Mouse (Mus musculus): ENCODE data around the gene Mrpl22. TPM values are rescaled to one million over a fixed set of nuclear protein-coding genes. Genes with fewer than 3 reads are reported as not detected.

The Mrpl22 gene
- polyA plus RNA-seq (2015; fragmentation: Nextera tagmentation; extraction: Ambion mirVana), result 99.2 and 107 TPM in 2 replicates

DNA sequence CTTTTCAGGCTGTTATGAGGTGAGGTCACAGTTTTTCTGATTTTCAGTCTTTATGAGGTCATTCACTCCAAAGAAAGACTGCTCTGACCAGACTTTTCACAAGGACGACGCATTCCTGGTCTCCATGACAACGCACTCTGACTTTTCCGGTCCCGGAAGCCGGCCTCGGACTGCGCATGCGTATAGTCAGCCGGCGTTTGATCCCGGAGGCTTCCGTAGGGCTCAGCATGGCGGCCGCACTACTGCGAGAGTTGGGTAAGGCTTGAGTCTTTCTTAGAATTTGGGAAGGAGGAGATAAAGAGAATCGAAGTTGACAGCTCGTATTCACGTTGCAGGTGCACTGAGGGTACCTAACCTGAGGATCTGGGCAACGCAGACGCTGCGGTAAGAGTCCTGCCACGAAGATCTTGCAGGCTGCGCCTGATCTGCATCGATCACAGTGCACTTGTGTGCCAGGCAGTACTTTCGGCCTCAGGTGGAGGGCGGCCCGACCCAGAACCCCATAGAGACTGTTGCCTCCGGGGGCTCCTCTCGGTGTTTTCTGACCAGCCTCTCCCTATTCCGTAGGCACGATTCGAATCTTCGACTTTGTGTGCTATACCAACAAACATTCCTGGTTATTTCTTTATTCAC, at the start of gene Mrpl22:
Gene Mrpl22, plus strand, starts transcription at position 203 of the 633 bp plus-strand sequence.
- Histone ChIP-seq H3K27me3 (replicated peaks) (no peaks in the 10 kb centered on the region), H3K9ac (replicated peaks) (peak within 1 kb of the TSS; percentile 53), H3K9me3 (replicated peaks) (no peaks in the 10 kb centered on the region), H3K4me2 (peak within 1 kb of the TSS; percentile 73), H3K4me3 (replicated peaks) (peak within 1 kb of the TSS; percentile 65), H3K27ac (replicated peaks) (peak within 1 kb of the TSS; percentile 69), H3K4me1 (peaks cover 27% of the 10 kb centered on the region), H3K36me3 (peaks cover 37% of the 10 kb centered on the region)
- under 1% methylated on average over 34 of the region's 34 CpGs for WGBS
- ATAC-seq (ENCODE audit: low FRiP score), result peak; percentile 60; the same call in 1 of the 2 replicates

DNA sequence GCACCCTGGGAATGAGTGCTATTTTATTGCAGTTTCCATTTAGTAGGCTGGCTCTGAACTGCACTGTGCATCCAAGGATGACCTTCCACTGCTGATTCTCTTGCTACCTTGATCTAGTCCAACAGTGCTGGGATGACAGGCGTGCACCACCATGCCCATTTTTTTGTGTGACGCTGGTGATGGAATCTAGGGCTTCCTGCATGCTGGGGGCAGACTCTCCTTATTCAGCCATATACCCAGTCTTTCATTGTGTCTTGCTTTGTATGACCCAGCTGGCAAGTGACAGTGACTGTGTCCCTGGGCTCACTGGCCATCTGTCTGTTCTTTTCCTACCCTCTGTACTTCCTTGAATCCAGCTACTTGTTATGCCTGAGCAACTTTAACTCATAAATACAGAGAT, 47.8 kb upstream of the Mrpl22 start:
- Histone ChIP-seq H3K36me3 (peaks cover 77% of the 10 kb centered on the region), H3K9me3 (replicated peaks) (no peaks in the 10 kb centered on the region), H3K27ac (replicated peaks) (no peak overlapping the region), H3K4me2 (no peak overlapping the region), H3K27me3 (replicated peaks) (no peaks in the 10 kb centered on the region), H3K4me1 (peaks cover 6% of the 10 kb centered on the region; the same call in 1 of the 2 replicates), H3K4me3 (replicated peaks) (no peak overlapping the region), H3K9ac (replicated peaks) (no peak overlapping the region)
- ATAC-seq (ENCODE audit: low FRiP score), result no peak
- 82% methylated on average over 2 of the region's 2 CpGs for WGBS

DNA sequence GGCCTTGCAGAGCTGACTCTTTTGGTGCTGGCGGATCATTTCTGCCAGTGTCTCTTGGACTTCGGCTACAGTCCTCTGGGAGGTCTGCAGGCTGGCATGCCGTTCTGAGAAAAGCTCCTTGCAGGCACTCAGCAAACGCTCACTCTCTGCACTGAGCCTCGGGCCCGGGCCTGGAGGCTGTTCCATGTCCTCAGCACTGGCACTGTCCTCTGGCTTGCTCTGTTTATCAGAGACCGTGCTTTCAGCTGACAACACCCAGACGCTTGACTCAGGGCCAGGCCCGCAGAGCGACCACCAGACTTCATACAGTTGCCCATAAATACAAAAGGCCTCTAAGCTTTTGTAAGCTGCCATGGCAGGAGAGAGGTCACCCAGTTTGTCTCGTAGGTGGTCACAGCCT, 46.4 kb upstream of the Mrpl22 start:
- Histone ChIP-seq H3K4me2 (no peak overlapping the region), H3K4me1 (peaks cover 6% of the 10 kb centered on the region; the same call in 1 of the 2 replicates), H3K27me3 (replicated peaks) (no peaks in the 10 kb centered on the region), H3K36me3 (peaks cover 80% of the 10 kb centered on the region), H3K9me3 (replicated peaks) (no peaks in the 10 kb centered on the region), H3K4me3 (replicated peaks) (no peak overlapping the region), H3K27ac (replicated peaks) (no peak overlapping the region), H3K9ac (replicated peaks) (no peak overlapping the region)
- no peak for ATAC-seq (ENCODE audit: low FRiP score)
- WGBS, result 79% methylated on average over 11 of the region's 11 CpGs

DNA sequence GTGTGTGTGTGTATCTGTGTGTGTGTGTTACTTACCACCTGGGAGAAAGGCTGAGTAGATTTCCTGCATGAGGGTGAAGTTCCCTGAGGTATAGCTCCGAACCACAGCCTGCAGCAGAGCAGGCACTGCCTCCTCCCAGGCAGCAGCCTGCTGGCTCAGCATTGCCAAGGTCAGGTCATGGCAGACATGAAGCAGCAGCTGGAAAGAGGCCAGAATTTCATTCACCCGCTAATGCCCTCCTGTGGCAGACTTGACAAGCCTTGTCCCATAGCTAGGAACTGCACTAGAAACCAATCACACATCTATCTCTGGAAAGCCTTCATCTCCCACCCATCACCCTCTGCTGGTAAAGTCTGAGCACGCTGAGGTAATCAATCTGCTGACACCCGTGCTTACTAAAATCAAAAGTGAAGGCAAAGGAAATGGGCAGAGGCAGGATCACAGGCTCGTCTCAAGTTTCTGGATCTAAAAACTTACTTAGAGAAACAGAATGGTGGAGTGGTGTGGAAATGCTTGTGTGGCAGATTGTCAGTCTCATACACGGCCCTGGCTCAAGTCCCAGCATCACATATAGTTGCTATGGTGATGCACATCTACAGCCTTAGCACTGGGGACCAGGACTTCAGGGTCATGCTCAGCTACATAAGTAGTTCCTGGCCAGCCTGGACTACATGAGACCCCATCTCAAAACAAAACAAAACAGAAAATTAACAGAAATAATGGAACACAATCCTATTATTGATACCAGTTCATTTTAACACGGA, 44.9 kb upstream of the Mrpl22 start:
- Histone ChIP-seq H3K9me3 (replicated peaks) (no peaks in the 10 kb centered on the region), H3K4me3 (replicated peaks) (no peak overlapping the region), H3K4me1 (peaks cover 6% of the 10 kb centered on the region; the same call in 1 of the 2 replicates), H3K9ac (replicated peaks) (no peak overlapping the region), H3K27ac (replicated peaks) (no peak overlapping the region), H3K36me3 (peaks cover 79% of the 10 kb centered on the region), H3K27me3 (replicated peaks) (no peaks in the 10 kb centered on the region), H3K4me2 (no peak overlapping the region)
- 65% methylated on average over 7 of the region's 7 CpGs for WGBS
- peak; percentile 41; the same call in 1 of the 2 replicates for ATAC-seq (ENCODE audit: low FRiP score)

DNA sequence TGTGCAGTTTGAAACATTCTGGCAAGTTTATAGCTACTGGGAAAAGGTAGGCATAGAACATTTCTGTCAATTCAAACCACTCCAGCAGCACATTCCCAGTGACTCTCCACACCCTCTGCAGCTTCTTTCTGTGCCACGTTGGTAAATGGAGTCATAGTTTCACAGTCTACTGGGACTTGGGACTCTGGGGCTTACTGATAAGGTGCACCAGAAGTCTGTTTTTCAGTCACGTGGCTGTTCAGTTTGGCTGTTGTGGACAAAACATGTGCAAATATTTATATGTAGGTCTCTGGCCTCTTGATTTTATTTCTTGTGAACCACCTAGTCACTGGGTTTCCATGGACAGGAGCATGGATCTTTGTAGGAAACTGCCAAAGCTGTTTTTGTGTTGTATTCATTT, 43.9 kb upstream of the Mrpl22 start:
- no peak overlapping the region for H3K4me3 ChIP-seq (replicated peaks)
- 88% methylated on average over 2 of the region's 2 CpGs for WGBS
- no peaks in the 10 kb centered on the region for H3K9me3 ChIP-seq (replicated peaks)
- H3K9ac ChIP-seq (replicated peaks), result no peak overlapping the region
- H3K27ac ChIP-seq (replicated peaks), result no peak overlapping the region
- H3K4me2 ChIP-seq, result no peak overlapping the region
- H3K36me3 ChIP-seq, result peaks cover 82% of the 10 kb centered on the region
- H3K27me3 ChIP-seq (replicated peaks), result no peaks in the 10 kb centered on the region
- peaks cover 6% of the 10 kb centered on the region; the same call in 1 of the 2 replicates for H3K4me1 ChIP-seq
- ATAC-seq (ENCODE audit: low FRiP score), result no peak

DNA sequence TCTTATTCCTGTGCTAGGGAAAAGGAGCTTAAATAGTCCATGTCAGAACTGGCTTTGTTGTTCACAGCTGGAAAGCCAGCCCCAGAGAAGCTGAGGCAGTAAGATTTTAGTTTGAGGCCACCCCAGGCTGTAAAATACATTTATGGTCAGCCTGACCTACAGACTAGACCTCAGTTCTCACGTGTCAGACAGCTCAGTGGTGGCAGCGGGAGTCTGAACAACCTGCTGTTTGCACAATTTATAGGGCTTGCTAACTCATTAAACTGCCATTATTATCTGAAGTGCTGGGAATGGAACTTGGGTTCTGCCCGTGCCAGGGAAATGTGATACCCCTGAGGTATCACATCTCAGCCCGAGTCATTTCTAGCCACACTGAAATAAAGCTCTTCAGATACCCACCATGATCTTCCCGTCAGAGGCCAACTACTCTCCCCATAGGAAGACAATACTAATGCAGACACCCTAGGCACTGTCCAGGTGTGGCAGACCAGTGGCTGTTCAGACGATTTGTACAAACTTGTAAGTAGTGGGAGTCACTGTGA, 42.1 kb upstream of the Mrpl22 start:
- H3K27me3 ChIP-seq (replicated peaks), result no peaks in the 10 kb centered on the region
- H3K27ac ChIP-seq (replicated peaks), result no peak overlapping the region
- no peak overlapping the region for H3K4me2 ChIP-seq
- no peaks in the 10 kb centered on the region for H3K9me3 ChIP-seq (replicated peaks)
- no peak overlapping the region for H3K4me3 ChIP-seq (replicated peaks)
- H3K4me1 ChIP-seq, result peaks cover 6% of the 10 kb centered on the region; the same call in 1 of the 2 replicates
- 30% methylated on average over 6 of the region's 6 CpGs for WGBS
- no peak overlapping the region for H3K9ac ChIP-seq (replicated peaks)
- no peak for ATAC-seq (ENCODE audit: low FRiP score)
- H3K36me3 ChIP-seq, result peaks cover 93% of the 10 kb centered on the region

DNA sequence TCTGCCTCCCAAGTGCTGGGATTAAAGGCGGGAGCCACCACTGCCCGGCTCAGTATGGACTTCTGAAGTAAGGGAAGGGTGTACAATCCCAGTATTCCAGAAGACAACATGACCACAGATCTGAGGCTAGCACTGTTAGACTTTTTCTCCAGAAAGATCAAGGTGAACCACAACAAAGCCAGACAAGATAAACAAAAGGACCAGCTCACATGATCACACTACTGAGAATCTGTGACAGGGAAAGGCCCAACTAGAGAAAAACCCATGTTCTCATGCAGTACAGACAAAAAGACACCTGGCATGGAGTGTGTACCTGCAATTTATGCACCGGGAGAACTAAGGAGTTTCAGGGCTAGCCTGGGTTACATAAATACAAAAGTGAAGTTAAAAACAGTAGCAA, 39.4 kb upstream of the Mrpl22 start:
- Histone ChIP-seq H3K9me3 (replicated peaks) (no peaks in the 10 kb centered on the region), H3K27me3 (replicated peaks) (no peaks in the 10 kb centered on the region), H3K9ac (replicated peaks) (no peak overlapping the region), H3K4me2 (no peak overlapping the region), H3K4me3 (replicated peaks) (no peak overlapping the region), H3K36me3 (peaks cover 97% of the 10 kb centered on the region), H3K27ac (replicated peaks) (no peak overlapping the region), H3K4me1 (no peaks in the 10 kb centered on the region)
- WGBS, result 95% methylated on average over 3 of the region's 3 CpGs
- no peak for ATAC-seq (ENCODE audit: low FRiP score)

DNA sequence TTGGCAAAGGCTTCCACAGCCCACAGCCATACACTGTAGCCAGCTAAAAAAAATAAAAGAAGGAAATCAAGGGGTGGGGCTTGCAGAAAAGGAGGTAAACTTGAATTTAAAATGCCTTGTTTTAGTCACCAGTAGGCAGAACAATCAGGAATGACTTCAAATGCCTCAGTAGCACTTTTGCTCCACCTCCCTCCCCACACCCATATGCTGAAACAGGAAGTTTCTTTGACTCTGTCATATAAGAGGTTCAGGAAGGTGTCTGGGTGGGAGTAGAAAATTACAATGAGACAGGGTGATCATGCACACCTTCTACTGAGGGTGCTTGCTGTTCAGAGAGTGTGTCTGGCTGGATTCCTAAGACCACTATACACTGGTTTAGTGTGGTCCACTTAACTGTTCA, 36.6 kb upstream of the Mrpl22 start:
- no peak overlapping the region for H3K4me3 ChIP-seq (replicated peaks)
- H3K9me3 ChIP-seq (replicated peaks), result no peaks in the 10 kb centered on the region
- H3K36me3 ChIP-seq, result peaks cover 97% of the 10 kb centered on the region
- no peak overlapping the region for H3K4me2 ChIP-seq
- H3K4me1 ChIP-seq, result no peaks in the 10 kb centered on the region
- H3K27me3 ChIP-seq (replicated peaks), result no peaks in the 10 kb centered on the region
- no peak overlapping the region for H3K9ac ChIP-seq (replicated peaks)
- ATAC-seq (ENCODE audit: low FRiP score), result no peak
- H3K27ac ChIP-seq (replicated peaks), result no peak overlapping the region

DNA sequence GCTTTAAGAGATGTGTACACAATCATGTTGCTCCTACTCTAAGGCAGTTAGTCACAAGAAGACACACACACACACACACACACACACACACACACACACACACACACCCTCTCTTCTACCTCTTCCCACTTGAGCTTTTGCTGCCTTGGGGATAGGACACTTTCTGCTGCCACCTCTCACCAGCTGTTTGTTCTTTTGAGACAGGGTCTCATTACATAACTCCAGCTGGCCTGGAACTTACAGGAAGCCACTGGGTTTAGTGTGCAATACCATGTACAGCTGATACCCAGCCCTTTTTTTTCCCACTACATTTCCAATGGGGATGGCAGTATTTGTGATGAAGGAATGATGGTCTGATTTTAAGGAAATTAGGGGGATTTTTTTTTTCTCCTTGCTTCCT, 36.2 kb upstream of the Mrpl22 start:
- peaks cover 95% of the 10 kb centered on the region for H3K36me3 ChIP-seq
- no peak overlapping the region for H3K9ac ChIP-seq (replicated peaks)
- no peaks in the 10 kb centered on the region for H3K4me1 ChIP-seq
- no peaks in the 10 kb centered on the region for H3K27me3 ChIP-seq (replicated peaks)
- no peaks in the 10 kb centered on the region for H3K9me3 ChIP-seq (replicated peaks)
- H3K4me2 ChIP-seq, result no peak overlapping the region
- H3K27ac ChIP-seq (replicated peaks), result no peak overlapping the region
- ATAC-seq (ENCODE audit: low FRiP score), result no peak
- no peak overlapping the region for H3K4me3 ChIP-seq (replicated peaks)

DNA sequence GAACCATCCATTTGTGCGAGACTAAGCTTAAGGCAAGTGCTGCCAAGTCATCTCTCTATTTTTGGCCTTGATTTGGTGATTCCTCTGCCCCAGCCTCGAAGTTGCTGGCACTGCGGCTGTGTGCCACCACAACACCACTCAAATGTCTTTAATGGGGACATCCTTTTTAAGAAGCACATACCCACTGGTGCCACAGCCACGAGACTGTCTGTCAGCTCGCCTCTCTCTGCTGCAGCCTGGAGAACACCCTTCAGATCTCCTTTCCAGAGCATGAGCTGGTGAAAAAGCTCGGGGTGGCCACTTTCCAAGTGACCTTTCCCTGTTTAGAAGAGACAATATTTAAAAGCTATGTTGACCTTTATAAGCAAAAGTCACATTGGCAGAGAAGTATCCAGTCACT, 34.8 kb upstream of the Mrpl22 start:
- Histone ChIP-seq H3K4me1 (no peaks in the 10 kb centered on the region), H3K9ac (replicated peaks) (no peak overlapping the region), H3K4me2 (no peak overlapping the region), H3K36me3 (peaks cover 97% of the 10 kb centered on the region), H3K4me3 (replicated peaks) (no peak overlapping the region), H3K9me3 (replicated peaks) (no peaks in the 10 kb centered on the region), H3K27ac (replicated peaks) (no peak overlapping the region), H3K27me3 (replicated peaks) (no peaks in the 10 kb centered on the region)
- WGBS, result 90% methylated on average over 6 of the region's 6 CpGs
- no peak for ATAC-seq (ENCODE audit: low FRiP score)

DNA sequence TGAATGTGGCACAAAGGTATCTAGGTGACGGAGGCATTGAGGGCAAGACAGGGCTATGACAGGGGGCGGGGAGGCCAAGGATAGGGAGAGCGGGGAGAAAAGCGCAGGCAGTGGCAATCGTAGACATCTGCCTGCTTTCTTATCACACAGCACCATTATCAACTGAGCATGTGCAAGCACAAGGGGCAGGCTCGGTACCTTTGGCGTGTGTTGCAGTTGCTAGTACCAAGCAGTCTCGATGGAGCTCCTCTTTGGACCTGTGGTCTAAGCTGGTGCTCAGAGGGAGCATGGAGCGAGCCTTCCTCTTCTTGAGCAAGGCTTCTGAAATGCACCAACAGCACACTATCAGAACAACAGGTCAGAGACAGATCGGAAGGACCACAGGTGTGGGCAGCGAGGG, 32.6 kb upstream of the Mrpl22 start:
- H3K4me3 ChIP-seq (replicated peaks), result no peak overlapping the region
- H3K36me3 ChIP-seq, result peaks cover 93% of the 10 kb centered on the region
- no peak overlapping the region for H3K27ac ChIP-seq (replicated peaks)
- WGBS, result 71% methylated on average over 11 of the region's 11 CpGs
- no peaks in the 10 kb centered on the region for H3K9me3 ChIP-seq (replicated peaks)
- no peaks in the 10 kb centered on the region for H3K4me1 ChIP-seq
- no peak for ATAC-seq (ENCODE audit: low FRiP score)
- no peak overlapping the region for H3K9ac ChIP-seq (replicated peaks)
- no peak overlapping the region for H3K4me2 ChIP-seq
- no peaks in the 10 kb centered on the region for H3K27me3 ChIP-seq (replicated peaks)

DNA sequence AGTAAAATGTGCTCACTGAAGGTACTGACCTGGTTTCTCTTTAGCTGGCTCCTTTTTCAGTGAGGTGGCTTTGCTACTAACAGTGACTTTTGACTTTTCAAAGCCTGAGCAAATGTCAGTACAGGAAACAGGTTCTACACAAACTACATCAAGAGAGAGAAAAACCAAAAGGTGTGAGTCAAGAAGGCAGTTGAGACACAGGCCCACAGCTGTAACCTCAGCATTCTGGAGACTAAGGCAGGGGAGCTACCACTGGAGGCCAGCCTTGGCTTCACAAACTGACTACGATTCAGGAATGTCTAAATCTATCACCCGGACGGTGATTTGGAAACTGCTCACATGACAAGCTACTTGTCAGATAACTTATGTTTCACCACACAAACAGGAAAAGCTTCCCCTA, 32.0 kb upstream of the Mrpl22 start:
- Histone ChIP-seq H3K27me3 (replicated peaks) (no peaks in the 10 kb centered on the region), H3K4me1 (no peaks in the 10 kb centered on the region), H3K4me3 (replicated peaks) (no peak overlapping the region), H3K9ac (replicated peaks) (no peak overlapping the region), H3K36me3 (peaks cover 93% of the 10 kb centered on the region), H3K4me2 (no peak overlapping the region), H3K27ac (replicated peaks) (no peak overlapping the region), H3K9me3 (replicated peaks) (no peaks in the 10 kb centered on the region)
- no peak for ATAC-seq (ENCODE audit: low FRiP score)
- 88% methylated on average over 3 of the region's 3 CpGs for WGBS
